ENCODE assay signal across 31 mouse cellular contexts in genomic region chr13:28311248-28311647, GRCm38 (mm10). TPM values are rescaled to one million over a fixed set of nuclear protein-coding genes. Genes with fewer than 3 reads are reported as not detected.
A peak's percentile ranks its signal among the peaks of the same experiment; 100 is the strongest.
DNase-seq lines count a peak whose midpoint lies in the region; ATAC-seq and TF ChIP-seq lines count a peak whose summit lies in the region.
"Had no signal": no experiment of that assay in that cellular context is flagged by ENCODE, and none has a peak within 500 bp of the region (broad histone marks: within the 10 kb centered on the region; RNA-seq: fewer than 3 reads in every experiment).

No protein-coding gene starts in this region.

- peak; percentile 23; the same call in 1 of the 2 replicates for ATAC-seq in kidney, embryonic 16.5 days (ENCODE audit: low FRiP score, low TSS enrichment)
- peak; percentile 85 for ATAC-seq in lung, embryonic 16.5 days (ENCODE audit: low read depth)
- ATAC-seq: activated CD4-positive, CD25-positive, alpha-beta regulatory T cell, adult 4 months; forebrain, postnatal 0 days; inflammation-experienced regulatory T-cells, adult 6 months had no signal

- H3K4me1 ChIP-seq in kidney, embryonic 16.5 days (ENCODE audit: insufficient read depth, low read length), result no peaks in the 10 kb centered on the region
- peaks cover 16% of the 10 kb centered on the region for H3K4me1 ChIP-seq in lung, embryonic 16.5 days (replicated peaks; ENCODE audit: control insufficient read depth, insufficient read depth, low read length)
- H3K4me1 ChIP-seq in embryonic fibroblast, embryonic 13.5 days (ENCODE audit: control insufficient read depth, insufficient read depth, low read length), result peaks cover 4% of the 10 kb centered on the region; the same call in 1 of the 2 replicates
- H3K4me1 ChIP-seq: embryonic facial prominence, embryonic 13.5 days; forebrain, embryonic 12.5 days; limb, embryonic 10.5 days; limb, embryonic 15.5 days; liver, embryonic 13.5 days; stomach, embryonic 15.5 days had no signal

- H3K27ac ChIP-seq in kidney, embryonic 16.5 days (ENCODE audit: low read length), result no peak overlapping the region
- H3K27ac ChIP-seq in lung, embryonic 16.5 days (ENCODE audit: low read length), result peak overlapping the region; percentile 59
- peak overlapping the region; percentile 57 for H3K27ac ChIP-seq in embryonic fibroblast, embryonic 13.5 days (ENCODE audit: insufficient read depth, low read length)
- H3K27ac ChIP-seq: embryonic facial prominence, embryonic 13.5 days; forebrain, embryonic 12.5 days; heart, embryonic 13.5 days; hindbrain, embryonic 14.5 days; limb, embryonic 10.5 days; limb, embryonic 15.5 days; liver, embryonic 13.5 days; macrophage; stomach, embryonic 15.5 days had no signal

- no peak for DNase-seq in kidney, adult 9 months
- no peak for DNase-seq in lung, postnatal 36 days
- DNase-seq in 416B (ENCODE audit: low read depth), result peak; percentile 8
- DNase-seq in right cerebral cortex, postnatal 14 days, result no peak
- DNase-seq: adrenal gland, adult 2 months; adrenal gland, postnatal 36 days; cerebellum, adult 18-20 months; cerebellum, postnatal 10 days; forebrain, postnatal 0 days; gastrocnemius, postnatal 10 days; heart, postnatal 10 days; kidney, adult 18-20 months; layer of hippocampus, adult 9-11 months; liver, embryonic 13.5 days; midbrain, embryonic 14.5 days; thymus, postnatal 36 days had no signal

- H3K9ac ChIP-seq in kidney, embryonic 16.5 days (replicated peaks; ENCODE audit: low read length), result no peak overlapping the region
- no peak overlapping the region for H3K9ac ChIP-seq in lung, embryonic 16.5 days (ENCODE audit: low read length)
- H3K9ac ChIP-seq: embryonic facial prominence, embryonic 13.5 days; forebrain, embryonic 12.5 days; forebrain, postnatal 0 days; heart, embryonic 13.5 days; hindbrain, embryonic 14.5 days; limb, embryonic 15.5 days; liver, embryonic 13.5 days; stomach, embryonic 15.5 days had no signal

- H3K9me3 ChIP-seq in kidney, embryonic 16.5 days (ENCODE audit: low read length), result no peaks in the 10 kb centered on the region
- no peaks in the 10 kb centered on the region for H3K9me3 ChIP-seq in lung, embryonic 16.5 days (ENCODE audit: control insufficient read depth, low read length)
- H3K9me3 ChIP-seq: embryonic facial prominence, embryonic 13.5 days; forebrain, embryonic 12.5 days; heart, embryonic 13.5 days; limb, embryonic 10.5 days; limb, embryonic 15.5 days; liver, embryonic 13.5 days; stomach, embryonic 15.5 days had no signal

- H3K4me2 ChIP-seq in kidney, embryonic 16.5 days (replicated peaks; ENCODE audit: low read depth, low read length), result no peak overlapping the region
- H3K4me2 ChIP-seq in lung, embryonic 16.5 days (ENCODE audit: low read depth, low read length), result no peak overlapping the region
- H3K4me2 ChIP-seq: embryonic facial prominence, embryonic 13.5 days; forebrain, embryonic 12.5 days; heart, embryonic 13.5 days; hindbrain, embryonic 14.5 days; limb, embryonic 15.5 days; liver, embryonic 13.5 days; stomach, embryonic 15.5 days had no signal

- TF ChIP-seq CTCF in embryonic fibroblast, embryonic 13.5 days (IDR thresholded peaks at IDR 0.05; ENCODE audit: borderline replicate concordance, insufficient read depth, low read length), result no peak

- TF ChIP-seq POLR2A in embryonic fibroblast, embryonic 13.5 days (IDR thresholded peaks at IDR 0.05; ENCODE audit: low read depth, low read length), result no peak

- no peaks in the 10 kb centered on the region for H3K27me3 ChIP-seq in kidney, embryonic 16.5 days (ENCODE audit: insufficient read depth, low read length)
- H3K27me3 ChIP-seq in lung, embryonic 16.5 days (ENCODE audit: control insufficient read depth, insufficient read depth, low read depth, low read length), result no peaks in the 10 kb centered on the region
- H3K27me3 ChIP-seq: CH12.LX; embryonic facial prominence, embryonic 13.5 days; forebrain, embryonic 12.5 days; heart, embryonic 13.5 days; limb, embryonic 15.5 days; liver, embryonic 13.5 days; stomach, embryonic 15.5 days had no signal

- 56% methylated on average over 2 of the region's 2 CpGs for WGBS in kidney, embryonic 16.5 days
- WGBS in lung, embryonic 16.5 days, result 22% methylated on average over 2 of the region's 2 CpGs

- no peak overlapping the region for H3K4me3 ChIP-seq in kidney, embryonic 16.5 days (ENCODE audit: low read length)
- no peak overlapping the region for H3K4me3 ChIP-seq in lung, embryonic 16.5 days (ENCODE audit: low read length)
- no peak overlapping the region for H3K4me3 ChIP-seq in embryonic fibroblast, embryonic 13.5 days (ENCODE audit: insufficient read depth, low read length)
- H3K4me3 ChIP-seq: embryonic facial prominence, embryonic 13.5 days; erythroblast, embryonic 14.5 days; forebrain, embryonic 12.5 days; heart, embryonic 13.5 days; limb, embryonic 10.5 days; limb, embryonic 15.5 days; liver, embryonic 13.5 days; stomach, embryonic 15.5 days had no signal

- no peaks in the 10 kb centered on the region for H3K36me3 ChIP-seq in kidney, embryonic 16.5 days (ENCODE audit: insufficient read depth, low read length)
- no peaks in the 10 kb centered on the region for H3K36me3 ChIP-seq in lung, embryonic 16.5 days (ENCODE audit: control insufficient read depth, insufficient read depth, low read length)
- H3K36me3 ChIP-seq: embryonic facial prominence, embryonic 13.5 days; forebrain, embryonic 12.5 days; heart, embryonic 13.5 days; limb, embryonic 10.5 days; limb, embryonic 15.5 days; liver, embryonic 13.5 days; stomach, embryonic 15.5 days had no signal

RNA-seq across cellular contexts. Expression of gene Gm11361, which starts 53.9 kb away (rescaled TPM):
- polyA plus RNA-seq in kidney, embryonic 16.5 days (2015; fragmentation: Nextera tagmentation; extraction: Ambion mirVana), result 9.2 and 11.7 TPM in 2 replicates
- 7.8 and 10.9 TPM in 2 replicates for polyA plus RNA-seq in lung, embryonic 16.5 days (2015; fragmentation: Nextera tagmentation; extraction: Ambion mirVana)
- not detected in 2 replicates for polyA plus RNA-seq in embryonic fibroblast, embryonic 13.5 days (2011; ENCODE audit: insufficient read length, low read depth, missing spikeins)
- polyA plus RNA-seq: adrenal gland, adult 2 months had no signal
